Comparison of ENCODE assay signal across 12 mouse cellular contexts in genomic region chr16:91838771-91839170, GRCm38 (mm10).
DNase-seq lines count a peak whose midpoint lies in the region; ATAC-seq and TF ChIP-seq lines count a peak whose summit lies in the region.
"Had no signal": no experiment of that assay in that cellular context is flagged by ENCODE, and none has a peak within 500 bp of the region (broad histone marks: within the 10 kb centered on the region; RNA-seq: fewer than 3 reads in every experiment).

No protein-coding gene starts in this region.

- 80% methylated on average over 11 of the region's 11 CpGs for WGBS in forebrain, embryonic 15.5 days
- WGBS in forebrain, embryonic 14.5 days: 85% methylated on average over 11 of the region's 11 CpGs
- WGBS in liver, adult 2 months: 32% methylated on average over 11 of the region's 11 CpGs
- WGBS in liver, embryonic 11.5 days: 81% methylated on average over 11 of the region's 11 CpGs
- WGBS in hindbrain, embryonic 14.5 days: 72% methylated on average over 11 of the region's 11 CpGs

- H3K36me3 ChIP-seq in forebrain, embryonic 15.5 days: peaks cover 46% of the 10 kb centered on the region
- H3K36me3 ChIP-seq in forebrain, embryonic 14.5 days (ENCODE audit: control insufficient read depth, insufficient read depth, low read length): peaks cover 42% of the 10 kb centered on the region
- peaks cover 6% of the 10 kb centered on the region; the same call in 1 of the 2 replicates for H3K36me3 ChIP-seq in liver, adult 2 months (ENCODE audit: control insufficient read depth, insufficient read depth, low read length)
- H3K36me3 ChIP-seq in liver, embryonic 11.5 days (ENCODE audit: control insufficient read depth, insufficient read depth, low read length): peaks cover 11% of the 10 kb centered on the region
- peaks cover 54% of the 10 kb centered on the region for H3K36me3 ChIP-seq in hindbrain, embryonic 14.5 days (replicated peaks; ENCODE audit: control insufficient read depth, insufficient read depth)

- no peak for TF ChIP-seq POLR2A in liver, adult 2 months (IDR thresholded peaks at IDR 0.05; ENCODE audit: extremely low read depth, insufficient read depth, low read length)

- 0 out of 2 replicates have a peak, but pooled peaks cover 2% of the 10 kb centered on the region for H3K79me2 ChIP-seq in liver, adult 2 months (ENCODE audit: control insufficient read depth, insufficient read depth, low read length)

- no peak for ATAC-seq in forebrain, embryonic 15.5 days (replicated peaks)
- no peak for ATAC-seq in forebrain, embryonic 14.5 days
- no peak for ATAC-seq in liver, embryonic 11.5 days (replicated peaks; ENCODE audit: low FRiP score)
- ATAC-seq in hindbrain, embryonic 14.5 days (ENCODE audit: low FRiP score): no peak
- no peak for ATAC-seq in megakaryocyte-erythroid progenitor cell, adult 5-6 weeks (replicated peaks; ENCODE audit: low FRiP score, low TSS enrichment, poor library complexity, severe bottlenecking)

- H3K27ac ChIP-seq in forebrain, embryonic 15.5 days (replicated peaks): 0 out of 2 replicates have a peak overlapping the region, but pooled peaks have one; percentile 49
- no peak overlapping the region for H3K27ac ChIP-seq in forebrain, embryonic 14.5 days (ENCODE audit: low read depth, low read length)
- no peak overlapping the region for H3K27ac ChIP-seq in liver, adult 2 months (replicated peaks; ENCODE audit: insufficient read depth, low read depth, low read length)
- no peak overlapping the region for H3K27ac ChIP-seq in liver, embryonic 11.5 days (ENCODE audit: low read depth, low read length)
- H3K27ac ChIP-seq in hindbrain, embryonic 14.5 days: 0 out of 2 replicates have a peak overlapping the region, but pooled peaks have one; percentile 43
- H3K27ac ChIP-seq: left cerebral cortex, adult 2 months had no signal

- no peak overlapping the region for H3K4me3 ChIP-seq in forebrain, embryonic 15.5 days
- H3K4me3 ChIP-seq in forebrain, embryonic 14.5 days (ENCODE audit: low read depth, low read length): no peak overlapping the region
- no peak overlapping the region for H3K4me3 ChIP-seq in liver, adult 2 months (ENCODE audit: insufficient read depth, low read depth, low read length)
- no peak overlapping the region for H3K4me3 ChIP-seq in liver, embryonic 11.5 days (ENCODE audit: low read depth, low read length)
- no peak overlapping the region for H3K4me3 ChIP-seq in hindbrain, embryonic 14.5 days (replicated peaks; ENCODE audit: low read length)
- H3K4me3 ChIP-seq: left cerebral cortex, adult 2 months; midbrain, embryonic 10.5 days had no signal

- H3K9ac ChIP-seq in forebrain, embryonic 15.5 days (replicated peaks): no peak overlapping the region
- H3K9ac ChIP-seq in forebrain, embryonic 14.5 days (ENCODE audit: low read length): no peak overlapping the region
- no peak overlapping the region for H3K9ac ChIP-seq in liver, adult 2 months (ENCODE audit: low read depth, low read length)
- no peak overlapping the region for H3K9ac ChIP-seq in liver, embryonic 11.5 days (ENCODE audit: low read depth, low read length)
- H3K9ac ChIP-seq in hindbrain, embryonic 14.5 days: 0 out of 2 replicates have a peak overlapping the region, but pooled peaks have one; percentile 8

- no peak overlapping the region for H3K4me2 ChIP-seq in forebrain, embryonic 15.5 days (replicated peaks)
- H3K4me2 ChIP-seq in forebrain, embryonic 14.5 days (ENCODE audit: low read length): no peak overlapping the region
- no peak overlapping the region for H3K4me2 ChIP-seq in liver, embryonic 11.5 days
- H3K4me2 ChIP-seq in hindbrain, embryonic 14.5 days (replicated peaks): no peak overlapping the region

- no peak for DNase-seq in forebrain, embryonic 14.5 days (ENCODE audit: low spot score)
- DNase-seq in liver, adult 2 months (ENCODE audit: extremely low read depth, low read depth, low spot score): peak; percentile 80
- DNase-seq in liver, embryonic 11.5 days (ENCODE audit: low spot score): no peak
- peak; percentile 70 for DNase-seq in adipocyte (ENCODE audit: low spot score)
- DNase-seq in hindbrain, embryonic 14.5 days (ENCODE audit: low spot score): no peak
- no peak for DNase-seq in adrenal gland, postnatal 4 days (ENCODE audit: low spot score in 2 of 2)
- DNase-seq: adrenal gland, adult 2 months; heart, postnatal 36 days had no signal

- no peaks in the 10 kb centered on the region for H3K27me3 ChIP-seq in forebrain, embryonic 15.5 days
- no peaks in the 10 kb centered on the region for H3K27me3 ChIP-seq in forebrain, embryonic 14.5 days (replicated peaks; ENCODE audit: control insufficient read depth, insufficient read depth, low read length)
- no peaks in the 10 kb centered on the region for H3K27me3 ChIP-seq in liver, adult 2 months (ENCODE audit: control insufficient read depth, insufficient read depth, low read length)
- no peaks in the 10 kb centered on the region for H3K27me3 ChIP-seq in liver, embryonic 11.5 days (replicated peaks; ENCODE audit: control insufficient read depth, insufficient read depth, low read length)
- no peaks in the 10 kb centered on the region for H3K27me3 ChIP-seq in hindbrain, embryonic 14.5 days (ENCODE audit: control insufficient read depth, insufficient read depth, low read length)

- H3K9me3 ChIP-seq in forebrain, embryonic 15.5 days: no peaks in the 10 kb centered on the region
- no peaks in the 10 kb centered on the region for H3K9me3 ChIP-seq in forebrain, embryonic 14.5 days (replicated peaks; ENCODE audit: control insufficient read depth, low read length)
- no peaks in the 10 kb centered on the region for H3K9me3 ChIP-seq in liver, embryonic 11.5 days (ENCODE audit: control insufficient read depth, low read length)
- no peaks in the 10 kb centered on the region for H3K9me3 ChIP-seq in hindbrain, embryonic 14.5 days (ENCODE audit: control insufficient read depth, low read length)
- H3K9me3 ChIP-seq: midbrain, embryonic 10.5 days had no signal

- peaks cover 27% of the 10 kb centered on the region for H3K4me1 ChIP-seq in forebrain, embryonic 15.5 days
- H3K4me1 ChIP-seq in forebrain, embryonic 14.5 days (ENCODE audit: control insufficient read depth, insufficient read depth, low read length): peaks cover 22% of the 10 kb centered on the region
- peaks cover 18% of the 10 kb centered on the region for H3K4me1 ChIP-seq in liver, adult 2 months (ENCODE audit: control insufficient read depth, insufficient read depth, low read length)
- peaks cover 13% of the 10 kb centered on the region; the same call in 1 of the 2 replicates for H3K4me1 ChIP-seq in liver, embryonic 11.5 days (replicated peaks; ENCODE audit: control insufficient read depth, insufficient read depth, low read length)
- peaks cover 19% of the 10 kb centered on the region; the same call in 1 of the 2 replicates for H3K4me1 ChIP-seq in hindbrain, embryonic 14.5 days (replicated peaks; ENCODE audit: control insufficient read depth, insufficient read depth, low read length)

- peak; percentile 66 for TF ChIP-seq CTCF in liver, adult 2 months (IDR thresholded peaks at IDR 0.05; ENCODE audit: low read depth, low read length)

Comparison
In these comparisons a context has a peak if more than half of its experiments do, and no peak if none do; other contexts are left out.
1. H3K27ac ChIP-seq: peak in forebrain, embryonic 15.5 days (single experiment) and hindbrain, embryonic 14.5 days (single experiment); none in forebrain, embryonic 14.5 days (single experiment), liver, adult 2 months (single experiment) and liver, embryonic 11.5 days (single experiment).
2. DNase-seq: peak in liver, adult 2 months (single experiment) and adipocyte (single experiment); none in forebrain, embryonic 14.5 days (single experiment), liver, embryonic 11.5 days (single experiment), hindbrain, embryonic 14.5 days (single experiment) and adrenal gland, postnatal 4 days (0 of 2).